Mouse (Mus musculus) heart, embryonic 11.5 days (tissue): ENCODE results near the gene Olfr1262. TPM values are rescaled to one million over a fixed set of nuclear protein-coding genes. Genes with fewer than 3 reads are reported as not detected.

ENCODE experiments used
- ATAC-seq: fragments of 200-750 bp; cut with Nextera tagmentation; replicated peaks from 2 replicates; pipeline ENCODE4 v1.8.0; 2017; ENCODE audit warnings: moderate library complexity; ENCODE audit not compliant: insufficient number of reproducible peaks, low FRiP score, low TSS enrichment
- H3K27ac ChIP-seq: fragments of 300-500 bp; sonication (generic); 2 replicates; pipeline ENCODE4 v1.5.1; 2014; ENCODE audit warnings: mild to moderate bottlenecking, low read depth, low read length
- H3K27me3 ChIP-seq: fragments of 300-500 bp; sonication (generic); 2 replicates; pipeline ENCODE4 v1.6.1; 2014; ENCODE audit warnings: mild to moderate bottlenecking, low read length, mixed read lengths; ENCODE audit not compliant: control insufficient read depth, insufficient read depth
- H3K36me3 ChIP-seq: fragments of 300-500 bp; sonication (generic); 2 replicates; pipeline ENCODE4 v1.6.1; 2014; ENCODE audit warnings: mild to moderate bottlenecking, low read length, moderate library complexity, mixed read lengths; ENCODE audit not compliant: control insufficient read depth, insufficient read depth
- H3K4me1 ChIP-seq: fragments of 300-500 bp; sonication (generic); 2 replicates; pipeline ENCODE4 v1.6.1; 2014; ENCODE audit warnings: low read length; ENCODE audit not compliant: control insufficient read depth, insufficient read depth
- H3K4me2 ChIP-seq: fragments of 300-500 bp; sonication (generic); 2 replicates; pipeline ENCODE4 v1.6.1; 2014; ENCODE audit warnings: mild to moderate bottlenecking, moderate library complexity
- H3K4me3 ChIP-seq: fragments of 300-500 bp; sonication (generic); 2 replicates; pipeline ENCODE4 v1.5.1; 2014; ENCODE audit warnings: low read depth, low read length
- H3K9ac ChIP-seq: fragments of 300-500 bp; sonication (generic); 2 replicates; pipeline ENCODE4 v1.6.1; 2014; ENCODE audit warnings: mild to moderate bottlenecking, low read depth, low read length, moderate library complexity
- H3K9me3 ChIP-seq: fragments of 300-500 bp; sonication (generic); replicated peaks from 2 replicates; pipeline ENCODE4 v1.6.1; 2016; ENCODE audit warnings: low read length; ENCODE audit not compliant: control insufficient read depth
- WGBS: fragments of 180-500 bp; shearing (Covaris S2); extraction: QIAGEN DNeasy Blood & Tissue Kit; methylation state at CpG from one replicate; pipeline ENCODE4 v1.1.7; 2014; ENCODE audit not compliant: insufficient replicate concordance; 5-methylcytosine and 5-hydroxymethylcytosine counted together
- polyA plus RNA-seq: library from polyadenylated mRNA; unstranded; fragments of >200 nt; fragmentation: Nextera tagmentation; extraction: Ambion mirVana; gene quantifications from 2 replicates; pipeline ENCODE4 v1.2.1, GENCODE M21; 2014

Olfr1262 gene
- not detected in 2 replicates for polyA plus RNA-seq

GRCm38 (mm10) chr2:89999845-90000244 lies at the start of gene Olfr1262:
TSS of gene Olfr1262 (plus strand) at chr2:90000145.
- H3K9ac ChIP-seq = no peak within 1 kb of the TSS
- H3K4me1 ChIP-seq = no peaks in the 10 kb centered on the region
- no peaks in the 10 kb centered on the region for H3K9me3 ChIP-seq
- no peak within 1 kb of the TSS for H3K4me2 ChIP-seq
- no peak within 1 kb of the TSS for H3K27ac ChIP-seq
- no peak within 1 kb of the TSS for H3K4me3 ChIP-seq
- no peaks in the 10 kb centered on the region for H3K27me3 ChIP-seq
- no peaks in the 10 kb centered on the region for H3K36me3 ChIP-seq
- no peak for ATAC-seq

DNA sequence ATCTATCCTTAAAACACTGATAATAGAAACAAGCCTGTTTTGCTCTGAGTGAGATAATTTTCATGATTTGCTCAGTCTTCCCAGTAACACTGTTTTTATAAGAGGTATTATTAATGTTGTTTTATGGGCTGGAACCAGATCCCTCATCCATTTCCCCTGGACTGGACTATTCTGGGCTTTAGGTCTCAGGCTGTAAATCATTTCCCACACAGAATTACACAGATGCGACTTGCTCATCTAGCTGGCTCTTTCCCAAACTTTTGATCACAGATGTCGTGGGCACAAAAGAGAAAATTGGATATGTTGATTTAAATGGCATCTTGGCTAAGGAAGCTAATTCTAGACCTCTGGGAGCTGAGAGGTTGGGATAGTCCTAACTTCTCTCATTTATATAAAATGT lies 25.8 kb upstream of the Olfr1262 start, which contains the start of gene Olfr1260:
TSS of gene Olfr1260 (plus strand) at position 157 of the 400 bp plus-strand sequence.
- no peaks in the 10 kb centered on the region for H3K9me3 ChIP-seq
- no peak within 1 kb of the TSS for H3K9ac ChIP-seq
- 71% methylated on average over 2 of the region's 2 CpGs for WGBS
- no peak for ATAC-seq
- no peaks in the 10 kb centered on the region for H3K4me1 ChIP-seq
- H3K27ac ChIP-seq = no peak within 1 kb of the TSS
- no peaks in the 10 kb centered on the region for H3K27me3 ChIP-seq
- H3K4me2 ChIP-seq = no peak within 1 kb of the TSS
- H3K36me3 ChIP-seq = no peaks in the 10 kb centered on the region
- H3K4me3 ChIP-seq = no peak within 1 kb of the TSS

DNA sequence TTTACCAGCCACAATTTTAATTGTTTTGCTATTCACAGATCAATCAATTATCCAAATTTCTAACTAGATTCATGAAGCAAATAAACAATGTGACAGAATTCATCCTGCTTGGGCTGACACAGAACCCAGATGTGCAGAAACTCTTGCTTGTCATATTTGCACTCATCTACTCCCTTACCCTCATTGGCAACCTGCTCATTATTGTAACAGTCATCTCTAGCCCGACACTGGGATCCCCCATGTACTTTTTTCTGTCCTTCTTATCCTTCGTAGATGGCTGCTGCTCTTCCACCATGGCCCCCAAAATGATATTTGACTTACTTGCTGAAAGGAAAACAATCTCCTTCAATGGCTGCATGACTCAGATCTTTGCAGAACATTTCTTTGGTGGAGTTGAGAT lies 22.2 kb upstream of the Olfr1262 start:
- no peak for ATAC-seq
- Histone ChIP-seq H3K27me3 (no peaks in the 10 kb centered on the region), H3K4me2 (no peak overlapping the region), H3K9ac (no peak overlapping the region), H3K36me3 (no peaks in the 10 kb centered on the region), H3K9me3 (no peaks in the 10 kb centered on the region), H3K4me1 (no peaks in the 10 kb centered on the region), H3K27ac (no peak overlapping the region), H3K4me3 (no peak overlapping the region)
- WGBS = 81% methylated on average over 2 of the region's 2 CpGs

- Histone ChIP-seq H3K36me3 (no peaks in the 10 kb centered on the region), H3K4me2 (no peak within 1 kb of the TSS), H3K4me3 (no peak within 1 kb of the TSS), H3K27ac (no peak within 1 kb of the TSS), H3K27me3 (no peaks in the 10 kb centered on the region), H3K9ac (no peak within 1 kb of the TSS), H3K4me1 (no peaks in the 10 kb centered on the region), H3K9me3 (no peaks in the 10 kb centered on the region)
- ATAC-seq = no peak
These were observed 9.0 kb upstream of the Olfr1262 start, which contains the start of gene Olfr1261 for GRCm38 (mm10) chr2:89990921-89991320. TSS of gene Olfr1261 (plus strand) at chr2:89991221.

DNA sequence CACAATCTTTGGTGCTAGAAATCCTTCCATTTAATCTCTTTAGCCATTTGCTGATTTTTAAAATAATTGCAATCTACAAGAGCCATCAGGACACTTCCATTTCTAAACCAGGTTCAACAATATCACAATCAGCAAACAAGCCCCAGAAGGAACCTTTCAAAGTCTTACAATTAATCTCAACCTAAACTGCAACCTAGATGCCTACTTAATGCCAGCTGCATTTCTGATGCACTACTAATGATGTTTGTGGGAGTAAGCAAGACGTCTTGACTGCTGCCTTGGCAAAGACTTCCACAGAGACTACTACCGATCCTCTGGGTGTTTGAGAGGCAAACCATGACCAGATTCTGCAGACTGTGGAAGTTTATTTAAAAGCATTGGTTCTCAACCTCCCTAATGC lies 11.9 kb downstream of the Olfr1262 start, which contains the start of gene Olfr1263:
TSS of gene Olfr1263 (plus strand) at position 301 of the 400 bp plus-strand sequence.
- Histone ChIP-seq H3K4me1 (no peaks in the 10 kb centered on the region), H3K9ac (no peak within 1 kb of the TSS), H3K9me3 (no peaks in the 10 kb centered on the region), H3K4me3 (no peak within 1 kb of the TSS), H3K4me2 (no peak within 1 kb of the TSS), H3K27me3 (no peaks in the 10 kb centered on the region), H3K27ac (no peak within 1 kb of the TSS), H3K36me3 (no peaks in the 10 kb centered on the region)
- WGBS = 74% methylated on average over 2 of the region's 2 CpGs
- no peak for ATAC-seq

DNA sequence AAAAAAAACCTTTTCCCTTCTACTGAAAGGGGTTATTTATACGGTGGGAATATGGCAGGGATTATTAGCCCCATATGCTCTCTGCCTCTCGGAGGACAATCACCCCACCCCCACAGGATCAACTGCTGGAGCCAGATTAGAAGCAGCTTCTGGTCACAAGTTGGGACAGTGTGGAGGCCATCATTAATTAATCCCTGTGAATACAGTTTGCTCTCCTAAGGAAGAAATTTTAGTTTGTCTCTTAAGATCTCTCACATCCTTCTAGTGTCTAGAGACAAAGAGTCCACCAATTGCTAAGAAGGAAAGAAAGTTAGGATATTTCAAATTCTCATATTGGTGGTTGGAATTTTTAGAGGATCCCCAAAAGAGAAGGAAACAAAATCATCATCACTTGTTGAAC lies 25.5 kb downstream of the Olfr1262 start, which contains the start of gene Olfr1264:
TSS of gene Olfr1264 (minus strand) at position 101 of the 400 bp plus-strand sequence.
- ATAC-seq = no peak
- Histone ChIP-seq H3K27ac (no peak within 1 kb of the TSS), H3K4me2 (no peak within 1 kb of the TSS), H3K4me1 (no peaks in the 10 kb centered on the region), H3K27me3 (no peaks in the 10 kb centered on the region), H3K9me3 (no peaks in the 10 kb centered on the region), H3K4me3 (no peak within 1 kb of the TSS), H3K9ac (no peak within 1 kb of the TSS), H3K36me3 (no peaks in the 10 kb centered on the region)
- 70% methylated on average over 2 of the region's 2 CpGs for WGBS

DNA sequence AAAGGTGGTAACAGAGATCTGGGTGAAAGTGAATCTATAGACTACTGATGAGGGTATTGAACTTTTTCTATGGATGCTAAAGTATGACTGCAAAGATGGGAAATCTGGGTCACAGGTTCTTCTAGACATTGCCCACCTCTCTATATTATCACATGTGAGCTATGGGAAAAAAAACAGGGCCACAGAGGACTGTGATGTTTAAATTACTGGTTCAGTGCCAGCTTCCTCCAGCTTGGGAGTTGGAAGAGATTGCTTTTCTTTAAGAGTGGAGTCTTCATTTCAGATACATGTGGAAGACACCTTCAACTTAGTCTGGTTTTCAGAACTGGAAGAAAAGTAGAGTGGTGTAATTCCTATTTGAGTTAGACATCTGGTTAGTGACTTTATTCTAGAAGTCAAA lies 35.1 kb downstream of the Olfr1262 start, which contains the start of gene Olfr1265:
TSS of gene Olfr1265 (plus strand) at position 301 of the 400 bp plus-strand sequence.
- no peaks in the 10 kb centered on the region for H3K4me1 ChIP-seq
- no peak for ATAC-seq
- no peaks in the 10 kb centered on the region for H3K9me3 ChIP-seq
- H3K36me3 ChIP-seq = no peaks in the 10 kb centered on the region
- H3K9ac ChIP-seq = no peak within 1 kb of the TSS
- no peak within 1 kb of the TSS for H3K4me2 ChIP-seq
- H3K4me3 ChIP-seq = no peak within 1 kb of the TSS
- H3K27ac ChIP-seq = no peak within 1 kb of the TSS
- H3K27me3 ChIP-seq = no peaks in the 10 kb centered on the region

Other genes starting within 250 kb of the Olfr1262 start
- gene Olfr1253, start 243.1 kb upstream of the Olfr1262 start, polyA plus RNA-seq = not detected in 2 replicates
- not detected in 2 replicates for gene Olfr1254, start 206.5 kb upstream of the Olfr1262 start, polyA plus RNA-seq
- gene Olfr1255, start 188.1 kb upstream of the Olfr1262 start, polyA plus RNA-seq = not detected in 2 replicates
- not detected in 2 replicates for gene Olfr1256, start 158.6 kb upstream of the Olfr1262 start, polyA plus RNA-seq
- not detected in 2 replicates for gene Olfr48, start 151.9 kb upstream of the Olfr1262 start, polyA plus RNA-seq
- gene Olfr1257, start 121.7 kb upstream of the Olfr1262 start, polyA plus RNA-seq = not detected in 2 replicates
- gene Olfr1258, start 72.8 kb upstream of the Olfr1262 start, polyA plus RNA-seq = not detected in 2 replicates
- gene Olfr1259, start 51.5 kb upstream of the Olfr1262 start, polyA plus RNA-seq = not detected in 2 replicates
- not detected in 2 replicates for gene Olfr1260, start 25.8 kb upstream of the Olfr1262 start, polyA plus RNA-seq
- gene Olfr1261, start 8.9 kb upstream of the Olfr1262 start, polyA plus RNA-seq = not detected in 2 replicates
- not detected in 2 replicates for gene Olfr1263, start 12.0 kb downstream of the Olfr1262 start, polyA plus RNA-seq
- not detected in 2 replicates for gene Olfr1264, start 25.4 kb downstream of the Olfr1262 start, polyA plus RNA-seq
- not detected in 2 replicates for gene Olfr1265, start 35.2 kb downstream of the Olfr1262 start, polyA plus RNA-seq
- gene Olfr140, start 63.4 kb downstream of the Olfr1262 start, polyA plus RNA-seq = not detected in 2 replicates
- gene Olfr1269, start 121.3 kb downstream of the Olfr1262 start, polyA plus RNA-seq = not detected in 2 replicates
- not detected in 2 replicates for gene Olfr32, start 142.2 kb downstream of the Olfr1262 start, polyA plus RNA-seq
- gene Olfr1270, start 152.9 kb downstream of the Olfr1262 start, polyA plus RNA-seq = not detected in 2 replicates
- gene Olfr1506, start 224.3 kb downstream of the Olfr1262 start, polyA plus RNA-seq = not detected in 2 replicates